Mouse (Mus musculus): ENCODE results near the gene Zbtb1. TPM values are rescaled to one million over a fixed set of nuclear protein-coding genes. Genes with fewer than 3 reads are reported as not detected.
A peak's percentile ranks its signal among the peaks of the same experiment; 100 is the strongest.

Gene Zbtb1
- polyA plus RNA-seq, 1 experiment from 2014 or later: 8.9 TPM

- Histone ChIP-seq H3K4me1 (peaks cover 16% of the 10 kb centered on the region), H3K36me3 (peaks cover 10% of the 10 kb centered on the region), H3K9me3 (no peaks in the 10 kb centered on the region), H3K27me3 (ENCODE audit: insufficient read depth, poor library complexity, severe bottlenecking) (no peaks in the 10 kb centered on the region), H3K27ac (no peak overlapping the region), H3K4me3 (no peak overlapping the region)
- whole genome bisulfite sequencing: 76% methylated on average over 1 of the region's 1 CpGs
- DNase-seq (ENCODE audit: low spot score): no peak
Observed at GRCm38 (mm10) chr12:76360868-76361267, 9.2 kb upstream of the Zbtb1 start.

DNA sequence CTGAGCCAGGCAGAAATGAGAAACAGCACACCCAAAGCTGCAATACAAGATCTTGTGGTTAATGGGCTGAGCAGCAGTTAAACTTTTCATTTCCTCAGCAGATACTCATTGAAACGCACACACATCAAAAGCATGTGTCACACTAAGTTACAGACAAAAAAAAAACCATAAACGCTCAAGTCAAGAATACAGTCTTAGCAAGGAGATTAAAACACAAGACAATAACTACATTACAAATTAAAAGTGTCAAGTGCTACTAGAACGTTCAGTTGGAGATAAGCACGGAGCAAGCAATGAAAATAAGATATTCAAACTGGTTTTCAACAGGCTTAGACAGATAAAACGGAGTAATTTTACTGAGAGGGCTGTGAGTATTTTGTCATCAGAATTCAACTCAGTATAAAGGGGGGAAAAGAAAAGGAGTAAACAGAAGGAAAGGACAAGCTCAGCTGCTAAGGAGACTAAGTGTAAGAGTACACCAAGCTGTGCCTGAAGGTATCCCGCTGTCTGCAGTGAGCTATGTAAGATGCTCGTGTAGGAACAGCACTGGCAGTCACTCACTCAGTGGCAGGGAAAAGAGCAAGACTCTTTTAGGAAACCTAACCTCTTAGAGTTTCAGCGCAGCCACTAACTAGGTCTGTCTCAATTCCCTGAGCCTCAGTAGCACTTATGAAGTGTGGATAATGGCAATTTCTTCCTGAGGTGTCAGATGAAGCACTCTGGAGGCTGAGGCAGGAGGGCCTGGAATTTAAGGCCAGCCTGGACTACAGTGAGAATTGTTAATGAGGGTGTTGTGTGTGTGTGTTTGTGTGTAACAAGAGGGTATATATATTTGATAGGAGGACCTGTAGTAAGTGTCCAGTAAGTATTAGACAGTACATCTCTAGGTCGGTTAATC is 8.4 kb upstream of the Zbtb1 start:
- peaks cover 23% of the 10 kb centered on the region for H3K4me1 ChIP-seq
- no peak for DNase-seq (ENCODE audit: low spot score)
- 58% methylated on average over 9 of the region's 9 CpGs for WGBS
- H3K4me3 ChIP-seq: no peak overlapping the region
- H3K9me3 ChIP-seq: no peaks in the 10 kb centered on the region
- no peaks in the 10 kb centered on the region for H3K27me3 ChIP-seq (ENCODE audit: insufficient read depth, poor library complexity, severe bottlenecking)
- H3K36me3 ChIP-seq: peaks cover 10% of the 10 kb centered on the region
- no peak overlapping the region for H3K27ac ChIP-seq

DNA sequence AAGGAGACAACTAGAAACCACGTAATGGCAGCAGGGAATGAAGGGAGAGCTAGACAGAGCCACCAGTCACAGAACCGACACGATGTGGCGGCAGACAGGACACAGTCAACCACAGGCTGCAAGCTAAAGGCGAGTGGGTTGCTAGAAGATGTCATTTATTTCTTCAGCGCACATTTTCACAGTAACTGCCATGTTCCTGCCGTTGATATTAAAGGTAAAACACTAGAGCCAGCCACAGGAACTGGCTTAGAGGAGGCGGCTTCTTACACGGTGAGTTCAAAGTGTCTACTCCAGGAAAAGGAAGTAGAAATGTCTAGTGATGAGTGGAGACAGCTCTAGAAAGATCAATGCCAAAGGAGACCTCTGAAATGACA is 7.8 kb upstream of the Zbtb1 start:
- peaks cover 29% of the 10 kb centered on the region for H3K4me1 ChIP-seq
- H3K4me3 ChIP-seq: no peak overlapping the region
- WGBS: 80% methylated on average over 9 of the region's 9 CpGs
- DNase-seq (ENCODE audit: low spot score): no peak
- no peak overlapping the region for H3K27ac ChIP-seq
- H3K27me3 ChIP-seq (ENCODE audit: insufficient read depth, poor library complexity, severe bottlenecking): no peaks in the 10 kb centered on the region
- H3K9me3 ChIP-seq: no peaks in the 10 kb centered on the region
- H3K36me3 ChIP-seq: peaks cover 9% of the 10 kb centered on the region

- WGBS: 80% methylated on average over 3 of the region's 3 CpGs
- Histone ChIP-seq H3K36me3 (0 out of 2 replicates have a peak, but pooled peaks cover 4% of the 10 kb centered on the region), H3K27me3 (ENCODE audit: insufficient read depth, poor library complexity, severe bottlenecking) (no peaks in the 10 kb centered on the region), H3K27ac (0 out of 2 replicates have a peak overlapping the region, but pooled peaks have one; percentile 16), H3K9me3 (no peaks in the 10 kb centered on the region), H3K4me3 (no peak overlapping the region), H3K4me1 (peaks cover 50% of the 10 kb centered on the region)
- DNase-seq (ENCODE audit: low spot score): no peak
Observed at GRCm38 (mm10) chr12:76366276-76366675, 3.8 kb upstream of the Zbtb1 start.

- 23% methylated on average over 14 of the region's 14 CpGs for WGBS
- Histone ChIP-seq H3K4me3 (peak overlapping the region; percentile 98), H3K27ac (peak overlapping the region; percentile 100), H3K36me3 (no peaks in the 10 kb centered on the region), H3K9me3 (no peaks in the 10 kb centered on the region), H3K27me3 (ENCODE audit: insufficient read depth, poor library complexity, severe bottlenecking) (no peaks in the 10 kb centered on the region), H3K4me1 (peaks cover 48% of the 10 kb centered on the region)
- no peak for DNase-seq (ENCODE audit: low spot score)
Observed at GRCm38 (mm10) chr12:76367096-76367995, 2.7 kb upstream of the Zbtb1 start.

GRCm38 (mm10) chr12:76368201-76368789 is 1.8 kb upstream of the Zbtb1 start:
- Histone ChIP-seq H3K27ac (peak overlapping the region; percentile 100), H3K9me3 (no peaks in the 10 kb centered on the region), H3K4me3 (peak overlapping the region; percentile 98), H3K4me1 (peaks cover 51% of the 10 kb centered on the region), H3K27me3 (ENCODE audit: insufficient read depth, poor library complexity, severe bottlenecking) (no peaks in the 10 kb centered on the region), H3K36me3 (no peaks in the 10 kb centered on the region)
- WGBS: 8% methylated on average over 9 of the region's 9 CpGs
- no peak for DNase-seq (ENCODE audit: low spot score)

DNA sequence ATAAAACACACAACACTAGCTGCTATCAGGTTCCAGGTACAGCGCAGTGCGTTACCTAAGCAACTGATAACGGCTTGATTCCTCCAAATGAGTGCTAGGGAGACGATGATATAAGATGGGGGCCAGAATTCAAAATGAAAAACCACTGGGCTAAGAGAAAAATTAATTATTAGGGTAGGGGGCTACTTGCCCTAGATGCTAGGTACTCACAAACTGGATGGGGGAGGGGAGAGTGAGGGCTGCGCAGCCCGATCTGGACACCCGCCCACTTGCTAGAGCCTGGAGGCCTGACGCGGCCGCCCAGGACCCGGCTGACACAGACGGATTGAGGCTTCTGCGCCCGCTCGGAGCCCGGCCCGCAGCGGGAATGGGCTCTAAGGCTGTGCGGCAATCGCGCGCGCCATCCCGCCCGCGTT is 1.3 kb upstream of the Zbtb1 start:
- peak; percentile 84 for DNase-seq (ENCODE audit: low spot score)
- Histone ChIP-seq H3K27me3 (ENCODE audit: insufficient read depth, poor library complexity, severe bottlenecking) (no peaks in the 10 kb centered on the region), H3K9me3 (no peaks in the 10 kb centered on the region), H3K4me3 (peak overlapping the region; percentile 98), H3K36me3 (no peaks in the 10 kb centered on the region), H3K27ac (peak overlapping the region; percentile 100), H3K4me1 (peaks cover 51% of the 10 kb centered on the region)
- WGBS: under 1% methylated on average over 26 of the region's 26 CpGs

- H3K9me3 ChIP-seq: no peaks in the 10 kb centered on the region
- H3K36me3 ChIP-seq: no peaks in the 10 kb centered on the region
- WGBS: under 1% methylated on average over 92 of the region's 96 CpGs
- no peaks in the 10 kb centered on the region for H3K27me3 ChIP-seq (ENCODE audit: insufficient read depth, poor library complexity, severe bottlenecking)
- H3K27ac ChIP-seq: peak within 1 kb of the TSS; percentile 100
- peak within 1 kb of the TSS; percentile 98 for H3K4me3 ChIP-seq
- DNase-seq (ENCODE audit: low spot score): peak; percentile 90
- peaks cover 57% of the 10 kb centered on the region for H3K4me1 ChIP-seq
Observed at GRCm38 (mm10) chr12:76369206-76369977, 674 bp upstream of the Zbtb1 start, which contains the start of gene Zbtb25. Gene Zbtb25 (minus strand): TSS chr12:76369602.

DNA sequence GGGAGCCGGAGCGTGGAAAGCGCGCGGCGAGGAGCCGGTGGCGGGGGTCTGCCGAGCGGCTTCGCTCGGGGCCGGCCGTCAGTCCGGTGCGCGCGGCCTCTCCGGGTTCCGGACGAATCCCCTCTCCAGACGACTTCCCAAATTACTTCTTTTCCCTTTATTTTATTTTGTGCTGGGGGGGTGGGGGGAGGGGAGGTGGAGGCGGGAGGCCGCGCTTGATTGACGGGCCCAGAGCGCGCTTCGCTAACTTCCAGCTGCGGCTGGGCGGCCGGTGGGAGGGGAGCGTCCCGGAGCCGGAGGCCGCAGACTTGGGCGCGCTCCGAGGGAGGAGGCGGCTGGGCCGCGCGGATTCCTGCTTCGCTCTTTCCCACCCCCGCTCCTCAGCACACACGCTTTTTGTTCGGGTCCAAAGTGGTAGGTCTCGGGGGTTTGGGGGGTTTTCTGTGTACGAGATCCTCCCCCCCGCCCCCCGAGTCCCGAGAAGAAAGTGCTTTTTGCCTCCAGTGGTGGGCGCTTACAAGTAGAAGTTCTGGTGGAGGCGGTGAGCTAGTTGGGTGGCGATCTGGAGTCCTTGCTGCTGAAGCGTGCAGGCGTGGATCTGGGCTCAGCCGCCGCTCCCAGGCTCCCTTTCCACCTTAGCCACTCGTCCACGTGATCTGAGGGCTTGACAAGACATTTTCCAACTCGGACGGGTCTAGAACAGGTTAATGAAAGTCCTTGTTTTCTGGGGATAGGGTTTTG is 935 bp downstream of the Zbtb1 start:
- WGBS: under 1% methylated on average over 56 of the region's 63 CpGs

GRCm38 (mm10) chr12:76372046-76372445 is 2.0 kb downstream of the Zbtb1 start:
- no peaks in the 10 kb centered on the region for H3K9me3 ChIP-seq
- no peak for DNase-seq (ENCODE audit: low spot score)
- H3K27ac ChIP-seq: peak overlapping the region; percentile 100
- peaks cover 67% of the 10 kb centered on the region for H3K4me1 ChIP-seq
- 42% methylated on average over 7 of the region's 7 CpGs for WGBS
- H3K36me3 ChIP-seq: no peaks in the 10 kb centered on the region
- peak overlapping the region; percentile 98 for H3K4me3 ChIP-seq
- H3K27me3 ChIP-seq (ENCODE audit: insufficient read depth, poor library complexity, severe bottlenecking): no peaks in the 10 kb centered on the region

More for the DNA sequence above, 935 bp downstream of the Zbtb1 start:
- Histone ChIP-seq H3K27ac (peak overlapping the region; percentile 100), H3K36me3 (no peaks in the 10 kb centered on the region), H3K27me3 (ENCODE audit: insufficient read depth, poor library complexity, severe bottlenecking) (no peaks in the 10 kb centered on the region), H3K9me3 (no peaks in the 10 kb centered on the region), H3K4me3 (peak overlapping the region; percentile 98), H3K4me1 (peaks cover 68% of the 10 kb centered on the region)
- peak; percentile 93 for DNase-seq (ENCODE audit: low spot score)

GRCm38 (mm10) chr12:76372881-76373818 is 3.1 kb downstream of the Zbtb1 start:
- Histone ChIP-seq H3K27ac (peak overlapping the region; percentile 100), H3K36me3 (no peaks in the 10 kb centered on the region), H3K4me1 (peaks cover 67% of the 10 kb centered on the region), H3K4me3 (peak overlapping the region; percentile 98; the same call in 1 of the 2 replicates), H3K9me3 (no peaks in the 10 kb centered on the region), H3K27me3 (ENCODE audit: insufficient read depth, poor library complexity, severe bottlenecking) (no peaks in the 10 kb centered on the region)
- no peak for DNase-seq (ENCODE audit: low spot score)
- 75% methylated on average over 6 of the region's 7 CpGs for WGBS
